Mouse (Mus musculus): ENCODE measurements at regions not wholly inside any gene's neighbourhood (a gene's known extent, or its start where the extent isn't known, plus 50 kb on each side); places are given as distances from the start of the nearest gene placed in this dataset.

DNA sequence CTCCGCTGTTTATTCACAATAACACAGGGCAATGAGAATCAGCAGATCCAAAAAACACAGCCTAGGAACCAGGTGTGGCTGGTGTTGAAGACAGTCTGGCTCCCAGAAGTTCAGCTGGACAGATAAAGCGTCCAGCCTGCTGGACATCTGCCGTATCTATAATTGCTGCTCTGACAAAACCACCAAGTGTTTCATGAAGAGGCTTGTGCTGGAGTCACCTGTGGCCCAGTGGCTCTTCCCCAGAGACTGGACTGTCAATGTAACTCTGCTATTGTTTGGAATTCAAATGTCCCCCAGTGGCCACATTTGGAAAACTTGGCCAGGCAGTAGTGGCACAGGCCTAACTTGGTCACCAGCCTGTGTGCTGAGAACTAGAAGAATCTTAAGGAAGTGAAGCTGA, 247.0 kb upstream of the Cited2 start:
- no peak for DNase-seq

DNA sequence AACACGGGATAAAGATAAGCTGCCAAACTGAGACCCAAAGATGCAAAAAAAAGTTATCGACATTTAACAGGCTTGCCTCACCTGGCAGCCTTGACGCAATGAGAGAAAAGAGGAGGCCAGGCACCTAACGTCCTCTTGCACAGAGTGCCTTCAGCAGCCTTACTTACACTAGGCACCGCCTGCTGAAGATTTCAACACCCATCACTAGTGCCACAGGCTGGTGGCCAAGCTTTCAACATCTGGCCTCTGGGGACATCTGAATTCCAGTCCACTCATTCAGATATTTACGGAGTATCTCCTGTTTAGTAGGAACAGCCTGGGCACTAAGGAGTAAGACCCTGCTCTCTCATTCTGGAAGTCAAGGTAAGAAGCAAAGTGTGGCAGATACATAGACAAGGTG, 246.3 kb upstream of the Cited2 start:
- no peak for DNase-seq

DNA sequence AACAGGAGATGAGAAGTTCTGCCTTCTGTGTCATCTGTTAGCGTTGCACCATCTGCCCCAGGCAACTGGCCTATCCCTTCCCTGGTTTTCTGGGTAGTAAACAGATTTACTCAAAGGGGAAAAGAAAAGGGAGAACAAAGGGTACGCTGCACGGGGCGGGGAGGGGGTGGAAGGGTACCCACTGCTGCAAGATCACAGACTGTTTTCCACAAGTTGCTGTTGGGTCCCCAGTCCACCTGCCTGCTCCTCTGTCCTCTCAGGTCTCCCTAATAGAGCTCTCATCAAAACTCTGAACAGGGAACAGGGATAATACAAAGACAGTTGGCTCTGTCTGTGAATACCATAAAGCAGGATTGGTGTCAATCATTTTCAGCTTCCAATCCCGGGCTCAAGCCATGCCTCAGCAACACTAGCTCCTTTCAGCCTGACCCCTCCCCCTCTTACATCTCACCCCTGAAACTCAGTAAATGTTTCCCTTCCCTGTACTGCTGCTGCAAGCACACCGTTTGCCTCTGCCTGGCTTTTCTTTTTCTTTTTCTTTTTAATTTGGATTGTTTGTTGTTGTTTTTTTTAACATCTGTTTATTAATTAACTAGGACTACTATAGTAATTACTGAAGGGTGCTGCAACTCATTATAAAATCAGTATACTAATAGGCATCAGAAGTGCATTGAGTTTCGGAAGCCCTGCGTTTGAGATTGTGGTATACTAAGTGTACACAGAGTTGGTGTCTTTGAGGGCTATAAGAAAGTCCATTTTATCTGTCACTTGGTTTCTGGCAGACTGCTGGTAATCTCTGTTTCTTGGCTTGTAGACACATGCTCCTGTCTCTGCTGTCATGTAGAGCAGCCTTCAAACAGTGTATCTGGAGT, 244.0 kb upstream of the Cited2 start:
- DNase-seq: no peak

DNA sequence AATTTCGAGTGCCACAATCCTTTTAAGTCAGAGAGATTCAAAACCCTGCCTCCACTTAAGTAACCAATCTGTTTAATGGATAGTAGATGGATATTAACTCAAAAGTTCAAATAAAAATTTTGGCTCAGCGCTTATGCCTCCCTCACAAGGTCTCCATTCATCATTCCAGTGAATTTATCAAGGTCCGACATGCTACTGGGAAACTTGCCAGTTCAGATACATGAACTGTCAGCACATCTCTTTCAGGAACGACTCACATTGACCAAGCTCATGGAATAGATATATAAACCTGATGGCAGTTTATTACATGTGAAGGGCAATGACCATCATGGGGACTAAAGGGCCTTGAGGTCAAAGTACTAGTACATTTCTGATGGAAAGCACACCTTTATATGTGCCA, 240.3 kb upstream of the Cited2 start:
- DNase-seq: no peak

GRCm38 (mm10) chr10:17485049-17485449, 238.0 kb upstream of the Cited2 start:
- DNase-seq: no peak

DNA sequence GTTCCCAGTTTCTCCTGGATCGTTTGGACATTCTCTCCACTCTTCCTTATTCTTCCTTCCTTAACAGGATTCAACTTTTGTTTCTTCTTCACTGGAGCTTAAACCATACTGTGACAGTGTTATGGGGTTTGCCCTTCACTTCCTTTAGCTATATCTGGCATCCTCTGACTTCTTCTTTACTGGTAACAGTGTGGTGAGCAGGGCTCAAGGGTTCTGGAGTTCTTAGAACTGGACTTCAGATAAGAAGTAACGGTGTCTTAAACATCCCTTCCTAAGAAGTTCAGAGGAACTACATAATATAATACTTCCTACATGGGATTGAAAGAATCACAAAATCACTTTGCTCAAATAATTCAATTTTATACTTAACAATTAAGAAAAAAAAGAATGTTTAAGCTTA, 237.5 kb upstream of the Cited2 start:
- no peak for DNase-seq

GRCm38 (mm10) chr10:17486011-17486410, 237.0 kb upstream of the Cited2 start:
- DNase-seq: no peak

DNA sequence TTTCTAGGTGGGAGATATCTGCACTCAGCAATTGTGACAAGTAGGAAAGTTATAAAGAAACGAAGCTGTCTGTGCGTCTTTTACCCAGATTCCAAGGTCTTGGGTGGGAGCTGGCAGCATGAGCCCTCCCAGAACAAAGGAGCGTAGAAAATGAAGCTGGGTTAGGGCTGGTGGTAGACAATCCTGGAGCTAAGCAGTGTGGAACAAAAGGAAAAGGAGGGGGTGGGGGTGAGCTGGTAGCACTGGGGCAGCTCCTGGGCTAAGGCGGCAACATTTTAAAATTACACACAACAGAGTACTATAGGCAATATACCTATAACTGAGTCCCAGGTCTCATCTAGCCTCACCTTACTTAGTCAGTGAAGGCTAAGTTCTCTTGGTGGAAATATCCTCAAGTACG, 235.6 kb upstream of the Cited2 start:
- DNase-seq: no peak

- DNase-seq: no peak
Measured at GRCm38 (mm10) chr10:17491611-17492305, 231.3 kb upstream of the Cited2 start.

GRCm38 (mm10) chr10:17493137-17493536, 229.9 kb upstream of the Cited2 start:
- DNase-seq: no peak

GRCm38 (mm10) chr10:17496831-17497230, 226.2 kb upstream of the Cited2 start:
- DNase-seq: no peak

GRCm38 (mm10) chr10:17510626-17511193, 212.3 kb upstream of the Cited2 start:
- no peak for DNase-seq

DNA sequence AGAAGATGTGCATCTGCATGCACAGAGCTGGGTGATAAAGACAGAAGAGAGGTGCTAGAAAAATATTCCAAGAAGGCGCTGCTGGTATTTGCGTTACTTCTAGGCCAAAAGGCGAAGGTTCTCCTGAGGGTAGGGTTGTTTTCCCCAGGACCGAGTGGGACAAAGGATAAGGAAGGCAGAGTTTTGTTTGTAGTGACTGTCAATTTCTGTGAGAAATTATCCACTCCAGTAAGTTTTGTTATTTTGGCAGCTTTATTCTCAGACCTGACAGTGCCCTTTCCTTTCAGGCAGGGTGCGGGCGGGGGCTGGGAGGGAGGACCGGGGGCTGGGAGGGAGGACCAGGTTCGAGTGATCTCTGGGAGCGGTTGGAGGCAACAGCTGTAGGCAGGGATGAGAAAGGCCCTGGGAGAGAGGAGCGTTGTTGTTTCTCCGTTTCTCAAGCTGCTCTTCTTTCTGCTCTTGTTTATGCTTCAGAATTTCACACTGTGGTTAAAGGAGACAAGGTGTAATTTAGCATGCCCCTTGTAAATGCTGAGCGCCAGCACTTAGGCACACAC, 211.2 kb upstream of the Cited2 start:
- DNase-seq: no peak

DNA sequence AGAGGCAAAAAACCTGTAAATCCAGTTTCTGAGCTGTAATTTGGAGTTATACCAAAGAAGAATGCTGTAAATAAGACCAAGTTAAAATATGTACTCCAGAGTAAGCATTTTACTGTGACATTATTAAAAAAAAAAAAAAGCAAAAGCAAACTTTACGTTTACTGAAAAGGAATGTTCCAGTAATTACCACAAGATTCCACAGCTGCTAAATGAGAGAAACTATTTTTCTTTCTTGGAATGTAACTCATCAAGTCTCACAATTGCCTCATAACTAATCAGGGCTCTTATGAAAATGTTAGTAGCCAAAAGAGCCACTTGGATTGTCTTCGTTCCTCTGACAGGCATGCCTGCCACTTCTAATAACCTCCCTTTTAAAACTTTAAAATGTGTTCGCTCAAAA, 210.5 kb upstream of the Cited2 start:
- no peak for DNase-seq

GRCm38 (mm10) chr10:17513756-17514155, 209.3 kb upstream of the Cited2 start:
- no peak for DNase-seq

DNA sequence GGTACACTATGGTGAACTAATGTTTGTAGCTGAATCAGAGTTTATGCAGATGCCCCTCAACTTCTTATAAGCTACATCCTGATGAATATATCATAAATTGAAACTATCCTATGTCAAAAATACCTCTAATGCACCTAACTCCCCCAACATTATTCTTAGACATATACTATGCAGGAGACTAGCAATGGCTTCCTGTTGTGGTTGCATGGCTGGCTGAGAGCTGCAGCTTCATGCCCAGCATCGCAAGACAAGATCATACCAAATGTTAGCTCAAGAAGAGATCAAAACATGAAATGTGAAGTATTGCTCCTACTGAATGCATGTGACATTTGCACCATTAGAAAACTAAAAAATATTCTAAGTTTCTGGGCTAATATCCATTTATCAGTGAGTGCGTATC, 206.9 kb upstream of the Cited2 start:
- no peak for DNase-seq

DNA sequence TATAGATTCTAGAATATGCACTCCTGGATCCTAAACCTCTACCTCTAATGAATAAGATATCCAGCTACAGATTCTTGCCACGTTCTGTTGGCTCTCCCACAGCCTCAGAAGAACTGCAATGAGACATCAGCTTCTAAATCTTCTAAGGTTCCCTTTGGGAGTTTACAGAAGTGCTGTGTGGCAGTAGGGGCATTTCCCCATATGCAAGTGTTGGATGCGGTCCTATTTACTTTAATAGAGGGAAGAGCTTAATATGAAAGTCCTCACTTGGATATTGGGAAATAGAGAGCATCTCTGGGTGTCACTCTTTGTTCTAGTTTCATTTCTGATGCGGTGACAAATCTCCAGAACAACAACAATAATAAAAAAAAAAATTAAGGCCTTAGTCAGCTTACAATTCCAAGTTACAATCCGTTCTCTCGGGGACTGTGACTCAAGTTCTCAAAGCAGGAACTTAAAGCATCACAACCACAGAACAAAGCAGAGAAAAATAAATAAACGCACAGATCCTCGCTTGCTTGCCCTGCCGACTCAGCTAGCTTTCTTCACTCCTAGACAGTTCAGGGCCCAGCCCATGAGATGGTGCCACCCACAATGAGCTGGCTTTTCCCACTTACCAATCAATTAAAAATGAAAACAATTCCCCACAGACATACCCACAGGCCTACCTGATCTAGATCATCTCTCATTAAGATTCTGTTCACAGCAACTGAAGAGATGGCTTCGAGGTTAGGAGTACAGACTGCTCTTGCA, 204.4 kb upstream of the Cited2 start:
- DNase-seq: no peak

DNA sequence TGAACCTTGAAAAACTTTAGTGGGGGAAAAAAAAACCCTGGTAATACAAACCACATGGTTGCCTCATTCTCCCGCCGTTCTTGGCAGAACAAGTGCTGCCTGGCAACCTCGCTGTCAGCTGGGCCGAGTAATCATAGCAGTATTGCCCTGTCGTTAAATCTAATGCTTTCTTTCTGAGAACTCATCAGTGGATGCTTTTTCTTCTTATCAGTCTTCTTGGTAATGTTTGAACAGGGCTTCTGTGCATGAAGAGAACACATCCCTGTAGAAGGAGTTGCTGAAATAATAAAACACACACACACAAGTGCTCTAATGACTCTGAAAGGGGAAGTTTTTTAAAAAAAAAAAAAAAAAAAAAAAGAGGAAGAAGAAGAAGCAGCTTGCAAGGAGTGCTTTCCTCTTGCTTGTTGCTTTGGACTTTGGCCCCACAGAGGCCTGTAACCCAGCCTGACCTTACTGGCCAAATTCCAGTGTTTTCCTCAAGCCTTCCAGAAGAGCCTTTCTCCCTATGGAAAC, 200.9 kb upstream of the Cited2 start:
- peak; percentile 46 for DNase-seq

- no peak for DNase-seq
Measured at GRCm38 (mm10) chr10:17523558-17524328, 199.3 kb upstream of the Cited2 start.

DNA sequence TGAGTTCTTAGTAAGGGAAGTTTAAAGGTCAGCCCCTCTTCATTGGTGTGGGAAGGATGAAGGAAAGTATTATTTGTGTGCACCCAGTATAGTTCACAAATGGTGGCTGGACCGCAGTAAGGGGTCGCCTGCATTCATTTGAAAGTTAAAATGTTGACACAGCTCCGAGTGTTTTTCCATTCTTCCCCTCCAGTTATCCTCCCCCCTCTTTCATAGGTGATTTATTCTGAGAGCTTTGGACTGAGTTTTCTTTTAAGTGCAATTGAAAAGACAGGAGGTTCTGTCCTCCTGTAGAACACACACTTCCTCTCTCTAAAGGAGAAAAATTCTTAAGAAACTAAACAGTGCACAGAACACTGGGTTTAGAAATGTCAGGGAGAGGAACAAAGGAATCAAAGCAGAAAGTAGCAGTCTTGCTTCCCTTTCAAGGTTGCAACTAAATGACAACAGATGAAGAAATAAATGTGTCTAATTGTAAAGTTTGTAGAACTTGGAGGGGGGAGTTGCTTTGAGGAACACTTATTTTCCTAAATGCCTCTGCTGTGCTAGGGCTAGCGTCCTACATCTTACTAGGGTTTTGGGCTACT, 195.8 kb upstream of the Cited2 start:
- no peak for DNase-seq

DNA sequence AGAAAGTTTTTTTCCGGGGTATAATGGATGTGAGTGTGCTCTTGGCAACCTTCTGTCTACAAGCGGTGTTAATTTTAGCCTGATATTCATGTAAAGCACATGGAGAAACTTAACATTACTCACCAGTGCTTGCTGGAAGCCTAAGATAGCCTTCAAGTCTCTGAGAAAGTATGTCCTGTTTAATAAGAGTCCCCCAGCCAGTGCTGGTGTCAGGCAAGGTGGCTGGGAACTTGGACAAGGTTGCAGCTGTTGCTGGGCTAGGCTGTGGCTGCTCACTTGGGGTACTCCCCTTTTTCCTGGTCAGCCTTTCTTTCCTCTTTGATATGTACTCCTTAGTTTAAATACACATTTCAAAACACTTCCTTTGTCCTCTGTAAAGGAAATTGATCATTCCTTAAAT, 194.9 kb upstream of the Cited2 start:
- peak; percentile 26 for DNase-seq

Measured in heart, postnatal 4 days (tissue).